ENCODE assay signal across 13 mouse cellular contexts in the genomic region with DNA sequence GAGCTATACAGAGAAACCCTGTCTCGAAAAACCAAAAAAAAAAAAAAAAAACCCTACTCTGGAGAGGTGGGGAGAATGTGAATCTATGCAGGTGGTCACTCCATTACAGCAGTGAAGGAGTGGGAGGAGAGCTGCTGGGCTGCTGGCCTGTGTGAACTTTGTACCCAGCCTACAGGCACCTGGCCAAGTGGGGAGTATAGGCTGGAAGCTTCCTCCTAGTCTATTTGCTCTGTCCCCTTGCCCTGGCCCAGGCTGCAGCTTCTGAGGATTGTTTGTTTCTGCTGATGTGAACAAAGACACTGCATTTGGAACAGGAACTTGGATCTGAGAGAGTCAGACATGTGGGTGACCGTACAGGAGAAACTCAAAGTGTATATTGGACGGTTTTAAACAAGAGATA. TPM values are rescaled to one million over a fixed set of nuclear protein-coding genes. Genes with fewer than 3 reads are reported as not detected.
DNase-seq lines count a peak whose midpoint lies in the region; ATAC-seq and TF ChIP-seq lines count a peak whose summit lies in the region.
"Had no signal": no experiment of that assay in that cellular context is flagged by ENCODE, and none has a peak within 500 bp of the region (broad histone marks: within the 10 kb centered on the region; RNA-seq: fewer than 3 reads in every experiment).

No protein-coding gene starts in this region.

- H3K36me3 ChIP-seq in liver, embryonic 11.5 days (ENCODE audit: control insufficient read depth, insufficient read depth, low read length), result no peaks in the 10 kb centered on the region
- no peaks in the 10 kb centered on the region for H3K36me3 ChIP-seq in stomach, postnatal 0 days (ENCODE audit: control insufficient read depth, insufficient read depth, low read length)
- no peaks in the 10 kb centered on the region for H3K36me3 ChIP-seq in hindbrain, embryonic 13.5 days

- ATAC-seq in liver, embryonic 11.5 days (replicated peaks; ENCODE audit: low FRiP score), result no peak
- ATAC-seq in stomach, postnatal 0 days (ENCODE audit: low FRiP score, low TSS enrichment), result peak; percentile 71
- ATAC-seq in hindbrain, embryonic 13.5 days (ENCODE audit: low FRiP score), result no peak

- no peak for TF ChIP-seq CTCF in stomach, postnatal 0 days (IDR thresholded peaks at IDR 0.05; ENCODE audit: low read depth)

- H3K27me3 ChIP-seq in liver, embryonic 11.5 days (replicated peaks; ENCODE audit: control insufficient read depth, insufficient read depth, low read length), result no peaks in the 10 kb centered on the region
- no peaks in the 10 kb centered on the region for H3K27me3 ChIP-seq in stomach, postnatal 0 days (ENCODE audit: control insufficient read depth, insufficient read depth, low read length)
- no peaks in the 10 kb centered on the region for H3K27me3 ChIP-seq in hindbrain, embryonic 13.5 days

- peak overlapping the region; percentile 22; the same call in 1 of the 2 replicates for H3K4me2 ChIP-seq in liver, embryonic 11.5 days
- H3K4me2 ChIP-seq in stomach, postnatal 0 days (replicated peaks; ENCODE audit: low read depth), result no peak overlapping the region
- no peak overlapping the region for H3K4me2 ChIP-seq in hindbrain, embryonic 13.5 days

- peak overlapping the region; percentile 25; the same call in 1 of the 2 replicates for H3K27ac ChIP-seq in liver, embryonic 11.5 days (ENCODE audit: low read depth, low read length)
- H3K27ac ChIP-seq in stomach, postnatal 0 days (replicated peaks), result peak overlapping the region; percentile 30; the same call in 1 of the 2 replicates
- no peak overlapping the region for H3K27ac ChIP-seq in hindbrain, embryonic 13.5 days

- H3K4me3 ChIP-seq in liver, embryonic 11.5 days (ENCODE audit: low read depth, low read length), result no peak overlapping the region
- no peak overlapping the region for H3K4me3 ChIP-seq in stomach, postnatal 0 days (ENCODE audit: low read depth, low read length)
- no peak overlapping the region for H3K4me3 ChIP-seq in hindbrain, embryonic 13.5 days

- no peak overlapping the region for H3K9ac ChIP-seq in liver, embryonic 11.5 days (ENCODE audit: low read depth, low read length)
- no peak overlapping the region for H3K9ac ChIP-seq in stomach, postnatal 0 days (ENCODE audit: low read length)
- H3K9ac ChIP-seq in hindbrain, embryonic 13.5 days, result no peak overlapping the region

- H3K9me3 ChIP-seq in liver, embryonic 11.5 days (ENCODE audit: control insufficient read depth, low read length), result no peaks in the 10 kb centered on the region
- H3K9me3 ChIP-seq in stomach, postnatal 0 days (ENCODE audit: control insufficient read depth, low read length), result no peaks in the 10 kb centered on the region
- no peaks in the 10 kb centered on the region for H3K9me3 ChIP-seq in hindbrain, embryonic 13.5 days

- DNase-seq in lung, postnatal 10 days, result peak; percentile 62
- DNase-seq in lung, postnatal 25 days (ENCODE audit: low spot score), result no peak
- peak; percentile 90 to 91 for DNase-seq in kidney, adult 8-10 months
- DNase-seq in liver, embryonic 11.5 days (ENCODE audit: low spot score), result no peak
- DNase-seq in stomach, postnatal 0 days (ENCODE audit: low spot score), result peak; percentile 92
- no peak for DNase-seq in thymus, postnatal 36 days
- no peak for DNase-seq in embryo, embryonic 10 days (ENCODE audit: low spot score)
- DNase-seq: thymus, adult 2 months had no signal

- 57% methylated on average over 3 of the region's 3 CpGs for WGBS in liver, embryonic 11.5 days
- WGBS in stomach, postnatal 0 days, result 53% methylated on average over 3 of the region's 3 CpGs
- 77% methylated on average over 3 of the region's 3 CpGs for WGBS in hindbrain, embryonic 13.5 days

- no peak for TF ChIP-seq EP300 in stomach, postnatal 0 days (optimal IDR thresholded peaks at IDR 0.05)

- H3K4me1 ChIP-seq in liver, embryonic 11.5 days (replicated peaks; ENCODE audit: control insufficient read depth, insufficient read depth, low read length), result peaks cover 8% of the 10 kb centered on the region; the same call in 1 of the 2 replicates
- H3K4me1 ChIP-seq in stomach, postnatal 0 days (replicated peaks; ENCODE audit: control insufficient read depth, insufficient read depth), result no peaks in the 10 kb centered on the region
- H3K4me1 ChIP-seq in hindbrain, embryonic 13.5 days (replicated peaks), result peaks cover 18% of the 10 kb centered on the region

RNA-seq across cellular contexts. Expression of gene Zfp444, which starts 2.6 kb away (rescaled TPM):
- 44.6 and 46.8 TPM in 2 replicates for polyA plus RNA-seq in liver, embryonic 11.5 days (2014; fragmentation: Nextera tagmentation; extraction: Ambion mirVana)
- 23.7 and 25.3 TPM in 2 replicates for polyA plus RNA-seq in stomach, postnatal 0 days (2015; fragmentation: Nextera tagmentation; extraction: Ambion mirVana)
- polyA plus RNA-seq in hindbrain, embryonic 13.5 days (2015; fragmentation: Nextera tagmentation; extraction: Ambion mirVana), result 89.1 and 94.9 TPM in 2 replicates

RNA-seq across cellular contexts. Expression of gene Zfp787, which starts 13.6 kb away (rescaled TPM):
- polyA plus RNA-seq in liver, embryonic 11.5 days (2014; fragmentation: Nextera tagmentation; extraction: Ambion mirVana), result 15.2 and 15.6 TPM in 2 replicates
- 36.9 and 41.2 TPM in 2 replicates for polyA plus RNA-seq in stomach, postnatal 0 days (2015; fragmentation: Nextera tagmentation; extraction: Ambion mirVana)
- polyA plus RNA-seq in hindbrain, embryonic 13.5 days (2015; fragmentation: Nextera tagmentation; extraction: Ambion mirVana), result 22.1 and 23.8 TPM in 2 replicates

RNA-seq across cellular contexts. Expression of gene Galp, which starts 27.5 kb away (rescaled TPM):
- polyA plus RNA-seq in liver, embryonic 11.5 days (2014; fragmentation: Nextera tagmentation; extraction: Ambion mirVana), result not detected in 2 replicates
- polyA plus RNA-seq in stomach, postnatal 0 days (2015; fragmentation: Nextera tagmentation; extraction: Ambion mirVana), result not detected in 2 replicates
- polyA plus RNA-seq in hindbrain, embryonic 13.5 days (2015; fragmentation: Nextera tagmentation; extraction: Ambion mirVana), result not detected in 2 replicates
- polyA plus RNA-seq: embryonic facial prominence, embryonic 11.5 days; frontal cortex, adult 2 months; heart, embryonic 14.5 days; limb, embryonic 14.5 days; thymus, adult 2 months had no signal

RNA-seq across cellular contexts. Expression of gene Zscan5b, which starts 52.7 kb away (rescaled TPM):
- polyA plus RNA-seq in liver, embryonic 11.5 days (2014; fragmentation: Nextera tagmentation; extraction: Ambion mirVana), result not detected in 2 replicates
- polyA plus RNA-seq in stomach, postnatal 0 days (2015; fragmentation: Nextera tagmentation; extraction: Ambion mirVana), result not detected in 2 replicates
- polyA plus RNA-seq in hindbrain, embryonic 13.5 days (2015; fragmentation: Nextera tagmentation; extraction: Ambion mirVana), result not detected in 2 replicates
- polyA plus RNA-seq: embryonic facial prominence, embryonic 11.5 days; frontal cortex, adult 2 months; heart, embryonic 14.5 days; limb, embryonic 14.5 days; thymus, adult 2 months had no signal

Comparison
In these comparisons a context has a peak if more than half of its experiments do, and no peak if none do; other contexts are left out.
1. DNase-seq: peak in lung, postnatal 10 days (single experiment), kidney, adult 8-10 months (2 of 2) and stomach, postnatal 0 days (single experiment); none in lung, postnatal 25 days (single experiment), liver, embryonic 11.5 days (single experiment), thymus, postnatal 36 days (0 of 2) and embryo, embryonic 10 days (single experiment).